Mouse (Mus musculus): ENCODE measurements at regions not wholly inside any gene's neighbourhood (a gene's known extent, or its start where the extent isn't known, plus 50 kb on each side); places are given as distances from the start of the nearest gene placed in this dataset.

DNA sequence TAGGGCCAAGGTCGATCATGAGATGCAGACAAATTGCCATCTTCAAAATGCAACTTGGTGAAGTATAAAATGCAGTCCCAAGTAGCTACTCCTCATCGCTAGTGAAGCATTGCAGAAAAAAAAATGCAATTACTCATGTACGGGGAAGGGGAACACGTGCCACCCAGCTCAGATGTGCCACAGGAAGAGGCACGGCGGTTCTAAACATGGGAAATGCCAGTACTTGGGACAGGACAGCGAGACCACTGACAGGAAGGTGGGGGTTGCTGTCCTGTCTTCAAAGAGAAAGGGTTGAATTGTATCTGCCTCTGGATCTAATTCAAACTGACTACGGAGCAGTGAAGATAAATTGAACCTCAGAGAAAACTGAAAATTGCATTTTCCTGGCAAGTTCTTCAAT, 104.6 kb upstream of the Ankrd1 start:
- no peak overlapping the region for H3K4me3 ChIP-seq (ENCODE audit: insufficient read depth, low read depth, low read length)
- 75% methylated on average over 8 of the region's 8 CpGs for WGBS
- TF ChIP-seq POLR2A (IDR thresholded peaks at IDR 0.05; ENCODE audit: insufficient read depth, low read depth, low read length): no peak
- no peak for TF ChIP-seq CTCF (IDR thresholded peaks at IDR 0.05; ENCODE audit: insufficient read depth, low read depth, low read length)

GRCm38 (mm10) chr19:36225612-36226011, 105.7 kb upstream of the Ankrd1 start:
- H3K4me3 ChIP-seq (ENCODE audit: insufficient read depth, low read depth, low read length): no peak overlapping the region
- no peak for TF ChIP-seq POLR2A (IDR thresholded peaks at IDR 0.05; ENCODE audit: insufficient read depth, low read depth, low read length)
- TF ChIP-seq CTCF (IDR thresholded peaks at IDR 0.05; ENCODE audit: insufficient read depth, low read depth, low read length): no peak
- peaks cover 4% of the 10 kb centered on the region for H3K4me1 ChIP-seq (ENCODE audit: control insufficient read depth, insufficient read depth, low read length)
- H3K27ac ChIP-seq (ENCODE audit: insufficient read depth, low read depth, low read length): no peak overlapping the region
- WGBS: 100% methylated on average over 2 of the region's 2 CpGs

More for the DNA sequence above, 104.6 kb upstream of the Ankrd1 start:
- Histone ChIP-seq H3K27ac (ENCODE audit: insufficient read depth, low read depth, low read length) (no peak overlapping the region), H3K4me1 (ENCODE audit: control insufficient read depth, insufficient read depth, low read length) (peaks cover 4% of the 10 kb centered on the region)

- Histone ChIP-seq H3K27ac (ENCODE audit: insufficient read depth, low read depth, low read length) (no peak overlapping the region), H3K4me3 (ENCODE audit: insufficient read depth, low read depth, low read length) (no peak overlapping the region), H3K4me1 (ENCODE audit: control insufficient read depth, insufficient read depth, low read length) (peaks cover 4% of the 10 kb centered on the region)
- TF ChIP-seq CTCF (IDR thresholded peaks at IDR 0.05; ENCODE audit: insufficient read depth, low read depth, low read length): no peak
- no peak for TF ChIP-seq POLR2A (IDR thresholded peaks at IDR 0.05; ENCODE audit: insufficient read depth, low read depth, low read length)
- WGBS: 24% methylated on average over 17 of the region's 17 CpGs
Measured at GRCm38 (mm10) chr19:36227418-36228160, 107.7 kb upstream of the Ankrd1 start.

- Histone ChIP-seq H3K4me1 (ENCODE audit: control insufficient read depth, insufficient read depth, low read length) (peaks cover 4% of the 10 kb centered on the region), H3K4me3 (ENCODE audit: insufficient read depth, low read depth, low read length) (no peak overlapping the region), H3K27ac (ENCODE audit: insufficient read depth, low read depth, low read length) (no peak overlapping the region)
- TF ChIP-seq POLR2A (IDR thresholded peaks at IDR 0.05; ENCODE audit: insufficient read depth, low read depth, low read length) (no peak), CTCF (IDR thresholded peaks at IDR 0.05; ENCODE audit: insufficient read depth, low read depth, low read length) (no peak)
- WGBS: 86% methylated on average over 3 of the region's 3 CpGs
Measured at GRCm38 (mm10) chr19:36229315-36229714, 109.4 kb upstream of the Ankrd1 start.

DNA sequence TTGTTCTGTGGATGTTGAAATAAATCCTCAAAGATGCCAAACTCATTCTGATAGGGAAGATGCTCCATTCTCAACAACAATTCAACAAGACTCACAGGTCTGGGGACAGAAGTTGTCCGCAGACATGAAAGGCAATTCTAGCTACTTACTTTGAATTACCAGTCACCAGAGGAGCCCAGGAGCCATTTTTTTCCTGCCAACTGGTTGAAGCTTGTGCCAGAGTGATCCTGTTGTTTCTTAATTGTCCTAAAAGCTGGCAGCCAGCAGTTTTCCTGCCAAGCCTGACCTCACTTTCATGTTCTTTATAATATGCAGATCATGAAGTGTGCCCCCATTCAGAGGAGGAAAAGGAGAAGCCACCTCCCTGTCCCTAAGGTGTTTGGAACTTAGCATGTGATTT, 110.0 kb upstream of the Ankrd1 start:
- WGBS: 43% methylated on average over 1 of the region's 1 CpGs
- Histone ChIP-seq H3K27ac (ENCODE audit: insufficient read depth, low read depth, low read length) (no peak overlapping the region), H3K4me1 (ENCODE audit: control insufficient read depth, insufficient read depth, low read length) (peaks cover 3% of the 10 kb centered on the region), H3K4me3 (ENCODE audit: insufficient read depth, low read depth, low read length) (no peak overlapping the region)
- TF ChIP-seq CTCF (IDR thresholded peaks at IDR 0.05; ENCODE audit: insufficient read depth, low read depth, low read length) (no peak), POLR2A (IDR thresholded peaks at IDR 0.05; ENCODE audit: insufficient read depth, low read depth, low read length) (no peak)

DNA sequence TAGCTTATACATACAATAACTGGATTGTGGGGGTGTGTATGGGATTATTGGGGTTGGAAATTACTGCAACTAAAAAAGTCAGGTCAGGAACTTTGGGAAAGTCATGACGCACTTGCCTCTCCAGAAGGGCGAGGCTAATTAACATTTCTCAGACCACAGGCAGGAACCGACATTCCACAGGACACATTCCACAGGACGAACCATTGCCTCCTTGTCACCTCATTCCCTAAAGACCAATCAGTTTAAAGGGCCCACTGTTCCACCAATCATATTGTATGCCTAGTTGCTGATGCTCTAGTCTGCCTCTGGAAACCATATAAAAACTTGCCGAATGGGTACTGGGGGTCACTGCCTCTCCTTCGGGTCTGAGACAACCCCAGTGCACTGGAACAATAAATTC, 113.0 kb upstream of the Pcgf5 start:
- Histone ChIP-seq H3K27ac (ENCODE audit: insufficient read depth, low read depth, low read length) (no peak overlapping the region), H3K4me3 (ENCODE audit: insufficient read depth, low read depth, low read length) (no peak overlapping the region), H3K4me1 (ENCODE audit: control insufficient read depth, insufficient read depth, low read length) (no peaks in the 10 kb centered on the region)
- TF ChIP-seq CTCF (IDR thresholded peaks at IDR 0.05; ENCODE audit: insufficient read depth, low read depth, low read length): no peak
- no peak for TF ChIP-seq POLR2A (IDR thresholded peaks at IDR 0.05; ENCODE audit: insufficient read depth, low read depth, low read length)
- WGBS: 88% methylated on average over 6 of the region's 6 CpGs

- H3K4me1 ChIP-seq (ENCODE audit: control insufficient read depth, insufficient read depth, low read length): no peaks in the 10 kb centered on the region
- whole genome bisulfite sequencing: 87% methylated on average over 7 of the region's 7 CpGs
- no peak overlapping the region for H3K27ac ChIP-seq (ENCODE audit: insufficient read depth, low read depth, low read length)
- H3K4me3 ChIP-seq (ENCODE audit: insufficient read depth, low read depth, low read length): no peak overlapping the region
- no peak for TF ChIP-seq CTCF (IDR thresholded peaks at IDR 0.05; ENCODE audit: insufficient read depth, low read depth, low read length)
- no peak for TF ChIP-seq POLR2A (IDR thresholded peaks at IDR 0.05; ENCODE audit: insufficient read depth, low read depth, low read length)
Measured at GRCm38 (mm10) chr19:36236576-36237345, 111.3 kb upstream of the Pcgf5 start.

- Histone ChIP-seq H3K27ac (ENCODE audit: insufficient read depth, low read depth, low read length) (no peak overlapping the region), H3K4me3 (ENCODE audit: insufficient read depth, low read depth, low read length) (no peak overlapping the region), H3K4me1 (ENCODE audit: control insufficient read depth, insufficient read depth, low read length) (no peaks in the 10 kb centered on the region)
- 71% methylated on average over 3 of the region's 3 CpGs for WGBS
- TF ChIP-seq POLR2A (IDR thresholded peaks at IDR 0.05; ENCODE audit: insufficient read depth, low read depth, low read length) (no peak), CTCF (IDR thresholded peaks at IDR 0.05; ENCODE audit: insufficient read depth, low read depth, low read length) (no peak)
Measured at GRCm38 (mm10) chr19:36237751-36238150, 110.4 kb upstream of the Pcgf5 start.

GRCm38 (mm10) chr19:36238536-36238935, 109.6 kb upstream of the Pcgf5 start:
- 89% methylated on average over 3 of the region's 3 CpGs for WGBS
- no peak for TF ChIP-seq CTCF (IDR thresholded peaks at IDR 0.05; ENCODE audit: insufficient read depth, low read depth, low read length)
- TF ChIP-seq POLR2A (IDR thresholded peaks at IDR 0.05; ENCODE audit: insufficient read depth, low read depth, low read length): no peak

More at GRCm38 (mm10) chr19:36238536-36238935, 109.6 kb upstream of the Pcgf5 start:
- no peaks in the 10 kb centered on the region for H3K4me1 ChIP-seq (ENCODE audit: control insufficient read depth, insufficient read depth, low read length)
- no peak overlapping the region for H3K4me3 ChIP-seq (ENCODE audit: insufficient read depth, low read depth, low read length)
- H3K27ac ChIP-seq (ENCODE audit: insufficient read depth, low read depth, low read length): no peak overlapping the region
